Mouse (Mus musculus): Measurements from ENCODE around the gene Hoxa2.

GRCm38 (mm10) chr6:52158276-52159051 lies 6.2 kb downstream of the Hoxa2 start, which contains the start of gene Hoxa1:
- TF ChIP-seq CTCF (IDR thresholded peaks at IDR 0.05; ENCODE audit: control insufficient read depth, insufficient read depth, insufficient read length) (no peak), USF1 (IDR thresholded peaks at IDR 0.05; ENCODE audit: low read depth) (peak; percentile 92)
